Mouse (Mus musculus): ENCODE results near the gene Mtmr14.

The Mtmr14 gene

DNA sequence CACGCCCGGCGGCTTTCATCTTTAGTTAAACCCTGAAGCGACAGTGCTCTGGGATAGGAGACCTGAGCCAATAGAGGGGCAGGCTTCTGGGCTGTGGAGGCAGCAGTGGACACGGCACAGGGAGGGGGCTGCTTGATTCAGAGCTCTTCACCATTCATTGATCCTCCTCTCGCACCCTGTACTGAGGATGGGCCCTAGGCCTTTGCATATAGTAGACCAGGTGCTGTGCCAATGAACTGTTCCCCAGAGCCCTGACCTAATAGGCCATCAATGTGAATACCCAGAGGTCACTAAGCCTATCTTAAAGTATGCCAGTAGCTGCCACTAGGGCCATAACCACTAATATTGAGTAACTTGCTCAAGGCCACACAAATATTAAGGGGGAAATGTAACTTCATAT is 44.0 kb downstream of the Mtmr14 start:
- DNase-seq (ENCODE audit: low spot score), result no peak

DNA sequence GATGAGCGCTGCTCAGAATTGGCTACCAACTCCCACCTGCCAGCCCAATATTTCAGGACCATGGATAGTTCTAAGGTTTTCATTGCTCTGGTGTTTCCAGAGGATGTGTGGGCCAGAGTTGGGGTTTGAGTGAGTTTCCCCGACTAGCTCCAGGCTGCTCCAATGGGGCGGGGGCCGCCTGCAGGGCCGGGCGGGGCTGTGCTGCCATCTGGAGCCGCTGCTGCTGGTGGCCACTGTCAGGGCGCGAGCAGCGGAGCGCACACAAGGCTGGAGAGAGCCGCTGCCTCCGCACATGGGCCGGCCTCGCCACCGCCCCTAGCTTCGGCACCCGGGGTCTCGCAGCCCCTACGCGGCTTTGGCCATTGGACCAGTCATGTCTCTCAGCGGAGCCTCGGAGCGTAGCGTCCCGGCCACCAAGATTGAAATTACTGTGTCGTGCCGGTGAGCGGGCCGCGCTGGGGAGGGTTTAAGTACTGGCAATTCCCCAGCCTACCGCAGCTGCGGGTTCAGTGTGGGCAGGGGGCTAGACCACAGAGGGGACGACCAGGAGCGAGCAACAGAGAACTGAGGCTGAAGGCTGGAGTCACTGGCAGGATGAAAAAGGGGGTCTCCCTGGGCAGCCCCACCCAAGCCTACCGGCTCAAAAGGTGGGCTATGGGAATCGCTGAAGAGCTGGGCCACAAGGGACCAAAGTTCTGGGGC is 44.6 kb downstream of the Mtmr14 start, which contains the start of gene Cpne9:
Gene Cpne9 (plus strand): TSS at position 207 of the 702 bp plus-strand sequence.
- peak; percentile 78 for DNase-seq (ENCODE audit: low spot score)

DNA sequence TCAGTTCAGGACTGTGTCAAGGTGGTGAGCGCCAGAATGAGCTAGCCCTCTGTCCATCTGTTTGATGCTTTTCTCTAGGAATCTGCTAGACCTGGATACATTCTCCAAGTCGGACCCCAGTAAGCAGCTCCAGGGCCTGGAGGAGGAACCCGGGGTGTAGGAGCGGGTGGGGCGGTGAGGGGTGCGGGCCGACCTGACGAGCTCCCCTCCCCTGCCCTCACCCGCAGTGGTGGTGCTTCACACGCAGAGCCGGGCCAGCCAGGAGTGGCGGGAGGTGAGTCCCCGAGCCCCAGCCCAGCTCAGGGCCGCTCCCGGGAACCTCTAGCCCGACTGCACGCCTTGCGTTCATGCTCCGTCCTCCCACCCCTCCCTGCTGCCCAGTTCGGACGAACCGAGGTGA is 45.3 kb downstream of the Mtmr14 start:
- DNase-seq (ENCODE audit: low spot score), result no peak

DNA sequence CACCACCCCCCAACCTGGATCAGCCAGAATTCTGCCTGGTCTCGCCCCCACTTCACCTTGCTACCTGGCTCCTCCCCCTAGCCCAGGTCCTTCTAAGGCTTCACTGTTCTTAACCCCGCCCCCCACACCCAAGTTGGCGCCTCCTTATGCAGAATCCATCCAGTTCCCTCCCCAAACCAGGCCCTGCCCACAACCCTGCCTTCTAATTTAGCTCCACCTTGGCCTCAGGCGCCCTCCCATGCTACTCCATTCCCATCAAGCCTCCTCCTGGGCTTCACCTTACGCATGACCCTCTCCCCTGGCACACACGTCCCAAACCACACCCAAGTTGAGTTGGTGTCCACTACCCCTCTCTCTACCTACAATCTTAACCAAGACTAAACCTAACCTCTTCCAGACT is 45.9 kb downstream of the Mtmr14 start:
- no peak for DNase-seq (ENCODE audit: low spot score)

GRCm38 (mm10) chr6:113284931-113285330 is 47.3 kb downstream of the Mtmr14 start:
- no peak for DNase-seq (ENCODE audit: low spot score)

GRCm38 (mm10) chr6:113286316-113286715 is 48.7 kb downstream of the Mtmr14 start:
- no peak for DNase-seq (ENCODE audit: low spot score)

- DNase-seq (ENCODE audit: low spot score), result no peak
Observed at GRCm38 (mm10) chr6:113287236-113287635, 49.6 kb downstream of the Mtmr14 start.

GRCm38 (mm10) chr6:113289346-113289745 is 51.7 kb downstream of the Mtmr14 start:
- DNase-seq (ENCODE audit: low spot score), result no peak

DNA sequence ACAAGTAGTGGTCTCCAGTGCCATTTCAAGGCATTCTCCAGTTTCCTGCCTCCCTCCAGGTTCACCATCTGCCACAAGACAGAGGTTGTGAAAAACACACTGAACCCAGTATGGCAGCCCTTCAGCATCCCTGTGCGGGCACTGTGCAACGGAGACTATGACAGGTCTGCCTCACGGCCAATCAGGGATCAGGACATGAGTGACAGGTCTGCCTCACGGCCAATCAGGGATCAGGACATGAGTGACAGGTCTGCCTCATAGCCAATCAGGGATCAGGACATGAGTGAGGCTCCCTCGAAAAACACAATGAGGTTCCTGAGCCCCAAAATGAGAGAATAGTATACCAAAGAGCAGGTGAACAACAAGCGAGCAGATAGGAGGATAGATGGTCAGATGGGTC is 52.7 kb downstream of the Mtmr14 start:
- DNase-seq (ENCODE audit: low spot score), result no peak

DNA sequence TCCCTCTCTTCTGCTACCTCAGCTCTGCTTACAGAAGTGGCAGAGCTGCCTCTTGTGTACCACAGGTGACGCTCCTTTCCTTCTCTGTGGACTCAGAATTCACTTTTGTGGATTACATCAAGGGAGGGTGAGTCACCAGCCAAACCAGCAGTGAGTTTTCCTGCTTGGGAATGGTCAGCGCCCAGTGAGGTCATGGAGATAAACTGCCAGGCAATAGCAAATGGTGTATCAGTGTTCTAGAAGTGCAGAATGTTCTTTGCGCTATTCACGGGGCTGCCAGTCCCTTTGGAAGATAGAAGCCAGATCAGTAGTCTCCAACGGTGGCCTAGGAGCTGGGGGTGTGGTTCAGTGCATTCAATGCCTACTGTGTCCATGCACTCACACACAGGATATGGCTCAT is 55.3 kb downstream of the Mtmr14 start:
- no peak for DNase-seq (ENCODE audit: low spot score)

- DNase-seq (ENCODE audit: low spot score), result no peak
Observed at GRCm38 (mm10) chr6:113296046-113296445, 58.4 kb downstream of the Mtmr14 start.

DNA sequence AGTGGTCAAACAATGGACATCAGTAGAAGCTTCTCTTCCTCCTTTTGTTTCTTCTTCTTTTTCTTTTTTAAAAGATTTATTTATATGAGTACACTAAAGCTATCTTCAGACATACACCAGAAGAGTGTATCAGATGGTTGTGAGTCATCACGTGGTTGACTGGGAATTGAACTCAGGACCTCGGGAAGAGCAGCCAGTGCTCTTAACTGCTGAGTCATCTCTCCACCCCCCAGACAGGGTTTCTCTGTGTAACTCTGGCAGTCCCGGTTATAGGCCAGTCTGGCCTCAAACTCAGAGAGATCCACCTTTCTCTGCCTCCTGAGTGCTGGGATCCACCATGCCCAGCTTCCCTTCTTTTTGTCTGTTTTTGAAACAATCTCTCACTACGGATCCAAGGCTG is 59.0 kb downstream of the Mtmr14 start:
- DNase-seq (ENCODE audit: low spot score), result no peak

DNA sequence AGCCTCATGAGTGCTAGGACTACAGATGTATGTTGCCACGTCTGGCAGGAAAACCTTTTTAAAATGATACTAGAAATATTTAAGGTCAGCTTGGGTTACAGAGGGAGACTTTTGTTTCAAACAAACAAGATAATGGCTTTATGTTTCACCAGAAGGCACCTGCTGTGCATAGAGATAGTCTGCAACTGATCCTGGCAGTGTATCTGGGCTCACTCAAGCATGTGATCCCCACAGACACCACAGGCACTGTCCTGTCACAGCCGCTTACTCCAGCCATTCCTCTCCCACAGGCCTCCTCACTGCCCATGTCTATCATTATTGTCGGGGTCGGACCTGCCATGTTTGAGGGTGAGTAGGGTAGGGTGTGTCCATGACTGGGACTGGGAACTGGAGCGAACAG is 63.7 kb downstream of the Mtmr14 start:
- DNase-seq (ENCODE audit: low spot score), result no peak

DNA sequence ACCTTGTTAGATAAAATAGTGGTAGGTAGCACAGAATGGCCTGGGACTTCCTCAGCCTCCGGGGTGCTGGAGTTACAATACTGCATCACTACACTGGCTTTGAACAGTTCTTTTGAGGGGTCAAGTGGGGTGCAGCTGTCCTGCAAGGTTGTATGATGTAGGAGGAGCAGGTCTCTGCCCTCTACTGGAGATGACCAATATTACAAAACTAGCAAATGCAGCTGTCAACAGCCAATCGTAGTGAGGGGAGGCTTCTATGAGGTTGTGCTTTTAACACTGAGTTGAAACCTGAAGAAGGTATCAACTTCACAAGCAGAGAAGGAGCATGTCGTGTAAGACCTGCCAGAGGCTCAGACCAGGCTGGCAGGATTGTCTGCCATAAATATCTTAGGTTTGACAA is 64.6 kb downstream of the Mtmr14 start:
- DNase-seq (ENCODE audit: low spot score), result peak; percentile 54

DNA sequence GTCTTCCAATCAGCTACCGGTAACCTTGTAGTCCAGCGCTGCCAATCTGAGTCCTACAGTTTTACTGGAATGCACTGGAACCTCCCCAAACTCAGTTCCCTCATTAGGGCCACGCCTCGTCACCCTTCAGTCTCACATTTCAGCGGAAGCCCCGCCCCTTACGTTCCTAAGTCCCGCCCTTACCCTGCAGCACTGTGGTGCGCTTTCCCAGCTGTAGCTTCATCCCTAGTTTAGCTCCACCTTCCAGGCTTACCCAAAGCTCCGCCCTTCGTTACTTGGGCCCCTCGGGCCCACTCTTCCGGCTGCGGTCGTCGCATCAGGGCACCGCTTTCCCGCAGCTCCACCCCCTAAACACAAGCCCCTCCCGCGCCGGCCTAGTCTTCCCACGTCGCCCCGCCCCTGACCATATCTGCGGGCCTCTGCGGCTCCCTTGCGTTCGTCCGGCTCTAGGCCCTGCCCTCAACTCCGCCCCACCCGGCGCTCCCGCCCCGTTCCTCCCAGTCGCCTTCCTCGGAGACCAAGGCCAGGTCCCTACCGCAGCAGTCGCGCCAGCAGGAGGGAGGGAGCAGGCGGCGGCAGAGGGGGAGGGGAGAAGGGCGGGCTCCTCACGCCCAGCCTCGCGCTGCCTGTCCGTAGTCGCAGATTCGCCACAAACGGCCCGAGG is 68.8 kb downstream of the Mtmr14 start:
- peak; percentile 99 for DNase-seq (ENCODE audit: low spot score)

DNA sequence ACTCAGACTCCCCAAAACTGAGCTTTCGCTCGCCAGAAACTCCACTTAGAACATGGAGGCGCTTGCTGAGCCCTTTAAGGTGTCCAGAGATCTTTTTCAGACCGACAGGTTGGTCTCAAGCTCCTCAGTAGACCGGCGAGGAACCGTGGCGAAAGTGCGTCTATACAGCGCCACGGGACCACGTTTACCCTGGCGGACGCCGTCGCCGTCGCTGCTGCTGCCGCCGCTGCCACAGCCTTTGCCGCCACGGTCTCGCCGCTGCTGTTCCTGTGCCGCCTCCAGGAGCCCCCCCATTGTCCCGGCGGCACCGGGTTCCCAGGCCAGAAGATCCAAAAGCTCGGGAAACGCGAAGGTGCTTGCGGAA is 69.3 kb downstream of the Mtmr14 start, which contains the start of gene Brpf1:
Gene Brpf1 (plus strand): TSS at position 152 of the 364 bp plus-strand sequence.
- DNase-seq (ENCODE audit: low spot score), result peak; percentile 86

GRCm38 (mm10) chr6:113307481-113308121 is 70.0 kb downstream of the Mtmr14 start:
- DNase-seq (ENCODE audit: low spot score), result no peak

- peak; percentile 15 for DNase-seq (ENCODE audit: low spot score)
Observed at GRCm38 (mm10) chr6:113308141-113308540, 70.5 kb downstream of the Mtmr14 start.

- DNase-seq (ENCODE audit: low spot score), result no peak
Observed at GRCm38 (mm10) chr6:113315972-113316371, 78.3 kb downstream of the Mtmr14 start.

DNA sequence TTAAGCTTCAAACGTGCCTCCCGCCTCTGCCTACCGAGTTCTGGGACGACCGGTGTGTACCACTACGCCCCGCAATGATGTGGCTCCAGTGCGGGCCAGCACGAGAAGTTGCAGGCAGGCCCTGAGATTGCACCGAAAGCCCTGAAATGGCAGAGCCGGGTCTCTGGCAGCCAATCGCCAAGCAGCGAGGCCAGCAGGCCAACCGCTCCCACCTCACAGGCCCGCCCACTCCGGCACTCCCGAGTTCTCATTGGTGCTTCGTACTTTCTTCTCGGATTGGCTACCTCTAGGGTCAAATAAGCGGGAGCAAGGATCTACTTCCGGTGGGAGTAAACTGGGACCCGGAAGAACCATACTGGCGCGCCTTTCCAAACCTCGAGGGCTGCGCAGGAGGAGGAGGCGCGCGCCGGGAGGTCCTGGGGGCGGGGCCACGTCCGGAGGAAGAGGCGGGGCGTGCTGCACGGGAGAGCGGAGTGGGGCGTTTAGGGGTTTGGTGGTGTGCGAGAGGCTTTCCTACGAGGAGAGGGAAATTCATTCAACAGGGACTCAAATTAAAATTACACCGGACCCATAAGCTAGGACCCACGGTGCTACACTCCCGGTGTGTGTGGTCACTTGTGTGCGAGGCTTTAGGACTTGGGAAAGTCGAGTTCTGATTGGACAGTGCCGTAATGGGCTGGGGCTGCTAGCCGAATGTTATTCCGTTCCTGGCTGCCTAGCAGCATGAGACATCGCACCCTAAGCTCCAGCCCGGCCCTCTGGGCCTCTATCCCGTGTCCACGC is 89.1 kb downstream of the Mtmr14 start, which contains the start of gene Ogg1:
Gene Ogg1 (plus strand): TSS at position 440 of the 783 bp plus-strand sequence.
- peak; percentile 97 for DNase-seq (ENCODE audit: low spot score)

GRCm38 (mm10) chr6:113329396-113329795 is 91.8 kb downstream of the Mtmr14 start:
- no peak for DNase-seq (ENCODE audit: low spot score)

DNA sequence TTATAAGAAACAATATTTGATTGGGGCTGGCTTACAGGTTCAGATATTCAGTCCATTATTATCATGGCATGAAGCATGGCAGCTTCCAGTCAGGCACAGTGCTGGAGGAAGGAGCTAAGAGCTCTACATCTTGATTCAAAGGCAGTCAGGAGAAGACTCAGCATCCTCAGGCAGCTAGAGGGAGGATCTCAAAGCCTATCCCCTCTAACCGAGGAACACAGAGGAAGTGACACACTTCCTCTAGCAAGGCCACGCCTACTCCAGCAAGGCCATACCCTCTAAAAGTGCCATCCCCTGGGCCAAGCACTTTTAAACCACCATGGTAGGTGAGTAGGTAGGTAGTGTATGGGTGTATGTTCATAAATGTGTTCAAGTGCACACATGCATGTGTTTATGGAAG is 92.9 kb downstream of the Mtmr14 start:
- no peak for DNase-seq (ENCODE audit: low spot score)

Data from embryo, embryonic 10 days (tissue).